Mouse (Mus musculus) lung, postnatal 0 days (tissue): Measurements from ENCODE around the gene Wipf2.

Experiments
- CTCF ChIP-seq: IDR thresholded peaks from 2 replicates; pipeline ENCODE4 v1.5.1; 2016; ENCODE audit warnings: antibody characterized with exemption, mild to moderate bottlenecking
- EP300 ChIP-seq: IDR thresholded peaks from 2 replicates; pipeline ENCODE4 v1.6.1; 2016; ENCODE audit warnings: antibody characterized with exemption, mild to moderate bottlenecking, control low read depth

DNA sequence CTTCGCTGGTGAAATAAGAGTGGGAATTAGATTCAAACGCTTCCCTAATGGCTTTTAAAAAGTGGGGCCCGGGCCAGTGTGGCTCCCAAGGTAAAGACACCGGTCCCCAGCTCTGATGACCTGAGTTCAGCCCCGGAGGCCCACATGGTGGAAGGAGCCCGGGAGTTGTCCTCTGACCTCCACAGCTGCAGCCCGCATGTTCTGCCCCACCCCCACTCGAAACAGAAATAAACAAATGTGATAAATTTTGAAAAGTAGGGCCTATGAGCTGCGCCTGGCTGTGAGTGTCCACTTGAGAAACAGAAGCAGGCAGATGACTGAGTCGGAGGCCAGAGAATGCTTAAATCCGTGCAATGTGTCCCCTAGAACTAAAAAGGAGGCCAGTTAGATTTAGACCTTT is 50.8 kb downstream of the Wipf2 start:
- TF ChIP-seq CTCF (no peak), EP300 (no peak)
